Mouse (Mus musculus): ENCODE data around the gene Hoxc11.

Hoxc11 gene

GRCm38 (mm10) chr15:103002821-103003448, 48.7 kb downstream of the Hoxc11 start:
- DNase-seq (ENCODE audit: low read depth, low spot score), result peak; percentile 48

- no peak for DNase-seq (ENCODE audit: low read depth, low spot score)
Observed at GRCm38 (mm10) chr15:103005308-103005707, 51.1 kb downstream of the Hoxc11 start.

- no peak for DNase-seq (ENCODE audit: low read depth, low spot score)
Observed at GRCm38 (mm10) chr15:103005797-103006196, 51.6 kb downstream of the Hoxc11 start.

- DNase-seq (ENCODE audit: low read depth, low spot score), result no peak
Observed at GRCm38 (mm10) chr15:103006326-103006725, 52.1 kb downstream of the Hoxc11 start.

Measured in 3T3-L1 (cell line).